Mouse (Mus musculus) 3134 (cell line): Measurements from ENCODE around the gene Pla2g4a.

Source experiments
- DNase-seq: peaks from one replicate; pipeline ENCODE4 v3.0.0-alpha.2; 2011; ENCODE audit warnings: low spot score; ENCODE audit not compliant: insufficient read length; ENCODE audit errors: extremely low read depth

Pla2g4a gene

DNA sequence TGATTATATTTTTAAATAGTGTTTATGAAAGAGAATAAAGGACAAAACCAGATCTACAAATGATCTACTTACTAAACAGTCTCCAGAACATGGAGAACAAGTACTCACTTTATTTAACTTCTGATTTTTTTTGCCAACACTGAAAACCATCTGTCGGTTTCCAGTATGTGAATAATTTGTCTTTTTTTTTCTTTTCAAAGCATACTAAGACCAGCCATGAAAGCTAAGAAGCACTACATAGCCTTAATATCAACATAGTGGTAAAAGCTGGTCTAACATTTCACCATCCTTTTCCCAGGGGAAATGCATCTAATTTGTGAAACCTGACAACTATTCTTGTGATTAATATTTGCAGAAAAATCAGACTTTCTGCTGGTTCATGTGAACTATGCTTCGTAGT lies 99.5 kb downstream of the Pla2g4a start:
- DNase-seq: no peak

DNA sequence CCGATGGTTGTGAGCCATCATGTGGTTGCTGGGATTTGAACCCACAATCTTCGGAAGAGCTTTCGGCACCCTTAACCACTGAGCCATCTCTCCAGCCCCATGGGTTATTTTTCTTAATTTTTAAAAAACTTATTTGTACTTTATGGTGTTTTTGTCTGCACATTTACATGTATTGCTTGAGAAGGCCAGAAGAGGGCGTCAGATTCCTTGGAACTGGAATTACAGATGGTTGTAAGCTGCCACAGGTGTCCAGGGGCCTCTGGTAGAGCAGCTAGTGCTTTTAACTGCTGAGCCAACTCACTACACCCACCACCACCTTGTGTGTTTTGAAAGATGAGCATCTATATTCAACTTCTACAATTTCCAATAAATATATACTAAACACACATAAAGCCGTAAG lies 102.4 kb downstream of the Pla2g4a start:
- DNase-seq: peak; percentile 22

GRCm38 (mm10) chr1:149856720-149857119 lies 104.4 kb downstream of the Pla2g4a start:
- peak; percentile 56 for DNase-seq

DNA sequence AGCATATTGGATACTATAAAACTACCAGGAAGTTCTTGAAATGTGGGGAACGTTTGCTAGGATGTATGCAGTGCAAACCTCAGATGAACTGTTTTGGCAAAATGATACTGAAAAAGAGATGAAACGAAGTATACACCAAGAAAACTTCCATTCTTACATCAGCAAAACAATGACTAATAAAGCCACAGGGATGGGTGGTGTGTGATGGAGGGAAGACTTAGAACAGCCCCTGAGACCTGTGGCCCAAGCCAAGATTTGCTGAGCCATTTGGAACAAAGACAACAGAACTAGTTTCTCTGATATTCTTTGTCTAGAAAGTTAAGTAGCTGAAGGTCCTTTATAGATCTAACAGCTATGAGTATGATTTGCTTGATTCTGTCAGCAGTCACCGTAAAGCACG lies 105.5 kb downstream of the Pla2g4a start:
- no peak for DNase-seq

DNA sequence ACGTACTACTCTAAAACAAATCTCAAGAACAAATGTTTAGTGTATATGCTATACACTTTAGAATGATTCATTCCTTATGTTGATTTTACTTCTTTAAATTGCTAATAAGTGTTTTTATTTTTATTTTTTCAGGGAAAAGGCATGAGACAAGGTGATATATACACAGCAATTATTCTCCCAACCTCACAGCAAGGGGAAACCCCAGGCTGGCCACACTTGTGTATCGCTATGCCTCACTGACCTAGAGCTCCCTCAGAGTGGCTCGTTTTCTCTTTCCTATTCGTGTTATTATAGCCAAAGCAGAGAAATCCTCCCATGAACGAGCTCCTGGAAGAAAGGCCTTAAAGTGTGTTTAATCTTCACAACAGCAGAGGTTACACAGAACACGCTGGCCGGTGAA lies 106.2 kb downstream of the Pla2g4a start:
- DNase-seq: no peak

- peak; percentile 31 for DNase-seq
These were observed 114.4 kb downstream of the Pla2g4a start for GRCm38 (mm10) chr1:149846655-149847054.

GRCm38 (mm10) chr1:149841845-149842244 lies 119.2 kb downstream of the Pla2g4a start:
- DNase-seq: no peak

GRCm38 (mm10) chr1:149840961-149841416 lies 120.1 kb downstream of the Pla2g4a start:
- DNase-seq: no peak

GRCm38 (mm10) chr1:149840312-149840930 lies 120.7 kb downstream of the Pla2g4a start:
- DNase-seq: no peak

DNA sequence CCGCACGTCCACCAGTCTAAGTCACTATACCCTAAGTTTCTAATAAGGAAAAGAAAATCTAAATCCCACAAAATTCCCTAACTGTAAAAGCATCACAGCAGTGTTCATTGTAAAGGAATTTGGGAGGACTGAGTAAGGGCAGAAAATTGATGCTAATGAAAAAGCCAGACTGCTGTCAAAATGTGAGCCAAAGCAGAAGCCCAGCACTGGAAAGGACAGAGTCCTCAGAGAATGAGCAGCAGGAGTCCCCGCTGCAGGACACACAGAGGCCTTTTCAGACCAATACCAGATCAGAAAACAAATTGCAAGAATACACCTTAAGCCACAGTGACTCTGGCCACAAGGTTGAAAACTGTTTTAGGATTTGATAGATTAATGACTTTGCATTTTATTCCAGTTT lies 124.6 kb downstream of the Pla2g4a start:
- no peak for DNase-seq

DNA sequence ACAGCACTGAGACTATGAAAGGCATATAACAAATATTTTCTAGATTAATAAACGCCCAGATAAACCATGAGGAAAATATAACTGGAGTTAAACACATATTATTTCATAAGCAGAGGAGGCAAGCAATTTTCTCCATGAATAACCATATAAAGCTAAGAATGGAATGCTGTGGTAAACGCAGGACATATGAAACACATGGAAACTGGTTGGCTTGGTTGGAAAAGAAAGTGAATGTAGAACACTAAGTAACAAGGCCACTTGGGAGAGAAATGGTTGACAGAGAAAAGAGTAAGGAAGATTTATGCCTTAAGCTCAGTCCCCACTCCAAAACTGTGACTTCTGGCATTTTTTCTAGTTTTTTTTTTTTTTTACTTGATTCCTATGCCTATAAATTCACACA lies 127.2 kb downstream of the Pla2g4a start:
- no peak for DNase-seq

DNA sequence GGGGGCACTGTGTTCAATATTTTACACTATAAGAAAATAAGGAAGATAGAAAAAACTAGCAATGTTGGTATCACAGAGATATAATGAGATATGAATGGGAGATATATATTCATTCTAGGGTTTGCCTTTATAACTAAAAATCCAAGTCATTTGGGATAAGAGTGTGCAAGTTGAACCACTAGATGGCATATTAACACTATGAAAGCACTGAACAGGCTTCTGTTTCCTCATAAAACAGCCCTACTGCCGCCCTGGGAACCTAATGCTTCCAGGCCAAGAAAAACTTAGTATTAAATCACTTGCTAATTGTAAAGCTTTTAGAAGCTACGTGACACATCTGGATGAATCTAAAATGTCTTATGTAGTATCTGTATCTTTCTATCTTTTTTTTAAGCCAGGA lies 128.1 kb downstream of the Pla2g4a start:
- no peak for DNase-seq

GRCm38 (mm10) chr1:149832514-149832913 lies 128.6 kb downstream of the Pla2g4a start:
- no peak for DNase-seq

- DNase-seq: no peak
These were observed 130.0 kb downstream of the Pla2g4a start for GRCm38 (mm10) chr1:149831100-149831499.

GRCm38 (mm10) chr1:149813616-149814345 lies 147.3 kb downstream of the Pla2g4a start:
- DNase-seq: peak; percentile 15

DNA sequence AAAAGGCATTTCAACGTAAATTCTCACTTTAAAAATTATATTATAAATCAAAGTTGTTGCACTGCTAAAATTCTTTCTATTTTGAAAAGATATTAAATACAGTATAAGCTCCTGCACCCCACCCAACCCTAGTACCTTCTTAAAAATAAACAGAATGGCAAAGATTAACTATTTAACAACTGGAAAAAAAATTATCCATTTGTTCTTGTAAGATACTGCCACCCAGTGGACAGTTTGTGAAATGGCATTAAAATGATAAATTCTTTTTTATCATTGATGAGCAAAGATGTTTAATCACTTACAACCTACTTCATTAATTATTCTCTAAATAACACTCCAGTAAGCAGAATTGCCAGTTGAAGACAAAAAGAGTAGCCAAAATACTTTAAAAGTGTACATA lies 151.6 kb downstream of the Pla2g4a start:
- DNase-seq: no peak
